Mouse (Mus musculus): ENCODE data around the gene Adh5. TPM values are rescaled to one million over a fixed set of nuclear protein-coding genes. Genes with fewer than 3 reads are reported as not detected.
"Not testable (repeated sequence)": the region's sequence is repeated elsewhere in the genome, so short reads cannot be mapped to it uniquely, and the experiment has no call there.

Gene Adh5
- total RNA-seq, 2 experiments from 2014 or later, result 55.9 to 57.2 TPM

DNA sequence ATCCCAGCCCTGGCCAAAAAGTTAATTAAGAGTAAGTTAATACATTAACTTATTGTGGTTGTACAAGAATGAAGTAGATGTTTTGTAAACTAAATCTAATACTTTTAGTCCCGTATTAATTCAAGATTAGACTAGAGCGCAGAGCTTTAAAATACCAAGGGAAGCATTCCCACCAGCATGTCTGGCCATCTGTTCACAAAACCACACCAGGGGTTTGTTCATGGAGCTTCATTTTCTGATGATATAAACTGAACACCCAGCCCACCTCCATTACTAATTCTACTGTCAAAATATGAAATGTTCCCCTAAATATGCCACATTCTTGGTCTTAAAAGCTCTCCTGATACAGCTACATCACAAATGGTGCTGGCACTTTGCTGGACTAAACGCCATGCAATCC, 15.5 kb downstream of the Adh5 start:
- no peak for DNase-seq

DNA sequence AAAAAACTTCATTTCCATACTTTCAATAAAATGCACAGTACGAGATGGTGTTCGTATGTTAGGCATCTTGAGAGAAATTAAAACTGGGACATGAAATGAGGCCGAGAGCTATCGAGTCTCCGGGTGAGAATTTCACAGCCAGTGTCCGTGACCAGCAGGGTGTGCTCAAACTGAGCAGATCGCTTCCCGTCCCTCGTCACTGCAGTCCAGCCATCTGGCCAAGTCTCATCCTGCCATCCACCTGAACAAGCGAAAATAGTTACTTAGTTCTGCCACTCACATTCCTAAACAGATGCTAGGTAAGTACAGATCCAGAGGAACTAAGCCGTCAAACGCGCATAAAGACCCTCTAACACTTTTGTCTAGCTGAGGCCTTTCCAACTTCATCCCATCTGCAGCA, 17.4 kb downstream of the Adh5 start:
- no peak for DNase-seq

DNA sequence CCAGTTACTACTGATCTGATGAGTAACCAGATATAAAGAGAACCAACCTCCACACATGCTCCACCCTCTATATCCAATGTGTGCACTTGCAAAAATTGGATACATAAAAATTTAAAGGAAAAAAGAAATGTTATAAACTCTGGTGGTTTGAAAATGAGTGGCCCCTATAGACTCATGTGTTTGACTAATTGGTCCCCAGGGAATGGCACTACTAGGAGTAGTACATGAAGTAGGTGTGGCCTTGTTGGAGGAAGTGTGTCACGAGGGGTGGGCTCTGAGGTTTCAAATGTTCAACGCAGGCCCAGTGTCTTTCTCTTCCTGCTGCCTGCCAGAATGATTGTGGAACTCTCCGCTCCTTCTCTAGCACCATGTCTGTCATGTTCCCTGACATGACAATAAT, 18.9 kb downstream of the Adh5 start:
- no peak for DNase-seq

DNA sequence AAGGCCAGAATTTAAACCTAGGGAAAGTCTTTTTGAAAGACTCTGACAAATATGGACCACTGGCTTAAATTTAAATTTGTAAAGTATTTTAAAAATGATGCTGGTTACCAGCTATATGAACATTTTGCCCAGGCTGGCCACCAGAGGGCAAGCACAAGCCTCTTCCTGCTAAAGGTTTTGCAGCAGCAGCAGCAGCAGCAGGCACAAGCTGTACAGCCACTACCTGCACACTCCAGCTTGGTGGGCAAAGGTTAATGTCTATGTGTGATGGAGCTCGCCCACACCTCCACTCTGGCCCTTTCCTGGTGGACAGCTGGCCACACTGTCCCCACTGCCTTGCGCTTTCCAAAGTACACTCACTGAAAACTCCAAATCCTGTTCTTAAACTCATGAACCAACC, 20.2 kb downstream of the Adh5 start:
- DNase-seq, result no peak

DNA sequence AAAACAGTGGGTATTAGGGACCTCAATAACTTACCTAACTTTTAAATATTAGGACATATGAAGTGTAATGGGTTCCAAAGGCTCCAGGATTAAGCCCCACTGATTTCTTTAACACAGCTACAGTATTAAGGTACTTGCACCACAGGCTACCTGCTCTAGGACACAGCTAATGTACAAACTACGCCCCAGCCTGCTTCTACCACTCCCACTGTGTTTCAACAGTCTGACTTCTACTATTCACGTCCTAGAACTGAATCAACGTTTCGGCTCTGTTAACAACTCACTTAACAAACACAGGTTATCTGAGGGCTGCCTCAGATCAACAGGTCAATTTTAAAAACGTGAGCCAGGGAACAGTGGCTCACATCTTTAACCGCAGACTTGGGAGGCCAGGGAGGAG, 20.9 kb downstream of the Adh5 start:
- DNase-seq, result no peak

DNA sequence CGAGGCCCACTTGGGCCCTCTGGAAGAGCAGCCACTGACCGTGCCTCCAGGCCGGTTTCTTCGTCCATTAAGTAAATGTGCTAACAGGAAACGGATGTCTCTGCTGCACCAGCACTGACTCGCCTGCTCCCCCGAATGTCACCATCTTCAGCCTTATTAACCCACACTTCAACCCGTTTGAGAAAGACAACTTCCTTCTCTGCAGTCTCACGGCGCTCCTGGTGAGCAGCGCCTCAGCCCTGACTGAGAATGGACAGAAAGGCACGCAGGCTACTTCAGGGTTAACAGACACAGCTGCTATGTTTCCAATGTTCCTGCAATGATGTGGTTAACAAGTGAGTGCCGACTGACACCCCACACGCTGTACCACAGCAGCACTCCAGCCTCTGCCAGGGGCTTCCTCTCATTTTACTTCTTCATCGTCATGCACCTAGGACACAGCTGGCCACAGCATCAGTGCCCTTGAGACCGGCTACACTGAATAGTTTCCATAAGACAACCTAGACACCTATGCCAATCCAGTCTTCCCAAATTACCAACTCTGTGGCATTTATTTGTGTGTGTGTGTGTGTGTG, 21.8 kb downstream of the Adh5 start:
- no peak for DNase-seq

DNA sequence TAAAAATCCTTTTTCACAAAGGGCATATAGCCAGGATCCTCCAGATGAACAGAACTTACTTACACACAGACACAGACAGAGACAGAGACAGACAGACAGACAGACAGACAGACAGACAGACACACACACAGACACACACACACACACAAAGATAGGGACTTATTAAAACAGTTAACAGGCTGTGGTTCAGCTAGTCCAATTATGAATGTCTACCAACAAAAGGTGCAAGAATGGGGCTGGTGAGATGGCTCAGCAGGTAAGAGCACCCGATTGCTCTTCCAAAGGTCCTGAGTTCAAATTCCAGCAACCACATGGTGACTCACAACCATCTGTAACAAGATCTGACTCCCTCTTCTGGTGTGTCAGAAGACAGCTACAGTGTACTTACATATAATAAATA, 23.8 kb downstream of the Adh5 start:
- DNase-seq, result not testable (repeated sequence)

DNA sequence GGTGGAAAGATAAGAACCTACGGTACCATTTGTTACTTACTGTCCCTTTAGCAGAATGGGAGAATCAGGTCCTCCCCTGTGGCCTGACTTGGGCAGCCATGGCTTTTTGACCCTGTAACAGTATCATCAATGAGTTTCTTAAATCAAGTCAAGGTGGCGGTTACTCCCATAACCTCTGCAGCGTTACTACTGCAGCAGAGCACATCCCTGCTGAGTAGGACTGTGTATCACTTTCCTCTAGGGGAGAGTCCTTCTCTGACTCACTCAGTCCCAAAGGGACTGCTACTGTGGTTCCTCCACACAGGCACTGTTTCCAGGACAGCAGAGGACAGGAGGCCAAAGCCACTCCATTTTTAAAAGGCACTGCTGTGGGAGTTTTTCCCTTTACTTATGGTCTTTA, 28.2 kb downstream of the Adh5 start:
- no peak for DNase-seq

DNA sequence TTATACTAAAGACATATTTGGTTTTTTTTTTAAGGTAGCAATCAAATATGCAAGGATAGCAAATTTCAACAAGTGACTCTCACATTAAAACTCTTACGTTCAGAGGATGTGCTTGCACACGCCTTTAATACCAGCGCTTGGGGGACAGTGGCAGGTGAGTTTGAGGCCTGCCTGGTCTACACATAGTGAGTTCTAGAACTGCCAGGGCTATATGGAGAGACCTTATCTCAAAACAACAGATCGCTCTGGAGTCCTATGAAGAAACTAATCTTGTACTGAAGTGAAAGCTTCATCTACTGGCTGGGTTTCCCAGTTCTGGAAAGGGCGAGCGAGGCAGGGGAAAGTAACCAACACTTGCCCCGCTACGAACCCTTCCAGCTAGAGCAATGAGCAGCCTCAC, 36.6 kb downstream of the Adh5 start:
- DNase-seq, result no peak

DNA sequence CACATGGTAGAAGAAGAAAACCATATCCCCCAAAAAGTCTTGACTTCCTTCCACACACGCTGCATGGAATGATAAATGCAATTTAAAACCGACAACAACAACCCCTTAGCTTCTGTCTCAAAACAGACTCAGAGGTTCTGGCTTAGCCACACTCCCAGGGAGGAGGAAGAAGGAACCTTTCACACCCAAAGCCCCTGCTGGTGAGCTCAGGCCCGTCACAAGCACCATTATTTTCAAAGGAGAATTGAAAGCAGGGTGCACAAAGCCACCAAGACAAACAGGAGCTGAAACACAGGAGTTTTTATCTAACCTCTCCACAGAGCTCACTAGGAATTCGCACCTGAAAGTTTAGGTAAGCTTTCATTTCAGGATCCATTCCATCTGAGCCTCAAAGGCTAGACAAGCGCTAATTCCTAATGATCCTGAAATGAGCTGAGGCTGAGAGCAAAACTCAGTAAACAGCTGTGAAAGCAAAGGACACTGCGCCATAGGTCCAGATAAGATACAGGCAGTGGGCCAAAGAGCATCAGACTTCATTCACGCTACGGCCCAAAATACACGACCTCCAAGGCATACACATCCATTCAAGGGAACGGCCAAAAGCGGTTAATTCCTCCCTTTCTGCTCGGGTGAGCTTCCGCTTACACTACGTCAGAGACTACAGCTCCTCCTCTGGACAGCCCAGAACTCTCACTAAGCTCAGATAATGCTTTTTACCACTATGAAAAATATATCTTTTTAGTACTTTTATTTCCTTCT, 38.8 kb downstream of the Adh5 start:
- DNase-seq, result no peak

DNA sequence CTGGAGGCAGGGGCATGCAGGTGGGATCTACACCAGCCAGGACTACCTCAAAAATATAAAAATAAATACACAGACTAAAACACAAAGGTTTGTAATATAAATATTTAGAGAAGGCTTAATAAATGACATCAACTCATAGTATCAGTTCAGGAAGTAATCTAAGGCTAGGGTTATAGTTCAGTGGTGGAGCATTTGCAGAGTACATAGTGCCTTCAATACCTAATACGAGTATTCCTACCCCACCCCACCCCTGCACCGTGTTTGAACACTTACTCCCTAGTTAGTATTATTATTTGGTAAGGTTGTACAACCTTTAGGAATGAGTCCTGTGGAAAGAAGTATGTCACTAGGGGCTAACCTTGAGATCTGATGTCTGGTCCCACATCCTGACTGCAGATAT, 40.3 kb downstream of the Adh5 start:
- DNase-seq, result no peak

DNA sequence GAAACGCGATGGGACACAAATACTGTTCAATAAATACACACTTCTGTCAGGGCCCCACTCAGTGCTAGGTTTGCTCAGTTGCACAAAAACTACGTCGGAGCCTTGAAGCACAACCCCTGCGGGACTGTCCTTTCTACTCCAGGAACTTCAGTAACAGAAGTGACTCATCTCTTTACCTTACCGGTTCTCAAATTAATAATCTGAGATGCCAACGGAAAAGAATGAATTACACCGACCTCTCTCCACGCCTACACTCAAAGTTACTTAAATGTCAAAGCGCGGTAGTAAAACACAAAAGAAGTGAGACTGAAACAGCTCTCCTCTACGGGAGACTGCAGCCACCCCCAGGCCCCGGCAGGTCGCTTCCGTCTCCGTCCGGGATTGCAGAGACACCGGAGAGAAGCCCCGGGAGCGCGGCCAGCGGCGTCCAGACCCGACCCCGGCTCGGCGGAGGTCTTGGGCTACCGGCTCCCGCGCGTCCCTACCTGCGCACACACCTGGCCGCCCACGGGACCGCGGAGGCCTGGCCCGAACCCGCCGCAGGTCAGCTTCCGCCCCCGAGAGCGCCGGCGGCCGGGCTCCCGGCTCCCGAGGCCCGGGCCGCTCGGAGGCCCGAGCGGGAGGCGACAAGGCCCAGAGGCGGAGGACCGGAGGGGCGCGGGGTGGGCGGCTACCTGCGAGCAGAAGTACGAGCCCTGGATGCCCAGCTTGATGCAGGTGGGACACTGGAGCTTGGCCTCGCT, 45.9 kb downstream of the Adh5 start:
- no peak for DNase-seq

DNA sequence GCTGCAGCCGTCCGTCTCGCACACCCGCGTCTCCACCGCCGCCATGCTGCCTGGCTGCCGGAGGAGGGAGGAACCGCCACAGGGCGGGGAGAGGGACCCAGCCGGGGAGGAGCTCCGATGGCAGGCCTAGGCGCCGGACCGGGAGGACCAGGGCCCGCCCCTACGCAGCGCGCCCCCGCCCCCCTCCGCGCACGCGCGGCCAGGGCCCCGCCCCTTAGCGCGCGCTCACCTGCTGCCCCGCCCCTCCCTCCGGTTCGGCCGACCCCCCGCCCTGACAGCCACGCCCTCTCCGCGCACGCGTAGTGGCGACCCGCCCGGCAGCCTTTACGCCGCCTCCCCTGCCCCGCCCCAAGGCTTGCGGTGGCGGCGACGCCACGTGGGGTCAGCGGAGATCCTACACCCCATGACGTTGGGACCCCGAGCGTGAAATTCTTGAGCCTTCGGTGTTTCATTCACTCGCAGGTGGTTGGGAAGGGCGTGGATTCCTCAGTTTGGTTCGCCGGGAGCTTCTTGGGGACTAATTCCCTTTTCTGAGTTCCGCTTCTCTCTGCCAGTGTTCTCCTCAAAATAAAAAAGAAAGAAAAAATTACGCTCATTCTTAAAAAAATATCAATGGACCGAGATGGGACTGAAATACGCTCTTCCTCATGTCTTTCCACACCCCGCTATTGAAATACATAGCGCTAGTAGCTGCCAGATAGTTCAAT, 46.6 kb downstream of the Adh5 start, which contains the start of gene Metap1:
Gene Metap1 (minus strand): TSS at position 189 of the 707 bp plus-strand sequence.
- peak; percentile 97 for DNase-seq

DNA sequence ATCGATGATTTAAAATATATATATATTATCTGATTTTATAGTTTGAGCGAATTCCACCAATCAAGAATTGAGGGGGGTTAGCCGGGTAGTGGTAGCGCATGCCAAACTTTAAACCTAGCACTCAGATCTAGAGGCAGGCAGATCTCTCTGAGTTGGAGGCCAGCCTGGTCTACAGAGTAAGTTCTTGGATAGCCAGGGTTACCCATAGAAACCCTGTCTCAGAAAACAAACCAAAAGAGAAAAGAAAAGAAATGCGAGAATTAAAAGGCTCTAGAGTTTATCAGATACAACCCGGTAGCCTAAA, 47.1 kb downstream of the Adh5 start:
- DNase-seq, result no peak

DNA sequence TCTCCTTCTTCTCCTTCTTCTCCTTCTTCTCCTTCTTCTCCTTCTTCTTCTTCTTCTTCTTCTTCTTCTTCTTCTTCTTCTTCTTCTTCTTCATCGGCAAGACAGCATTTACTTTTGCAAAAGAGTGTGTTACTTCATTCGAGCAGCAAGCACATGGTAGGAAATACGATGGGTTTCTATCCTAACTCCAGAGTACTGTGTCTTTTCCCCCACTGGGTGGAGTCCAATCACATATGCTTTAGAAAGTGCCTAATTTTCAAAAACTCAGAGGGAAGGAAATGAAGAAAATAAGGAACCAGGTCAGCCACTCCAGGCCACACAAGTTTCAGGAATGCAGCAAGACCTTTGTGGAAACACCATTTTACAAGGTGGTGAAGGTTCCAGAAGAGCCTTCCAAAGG, 50.8 kb downstream of the Adh5 start:
- no peak for DNase-seq

DNA sequence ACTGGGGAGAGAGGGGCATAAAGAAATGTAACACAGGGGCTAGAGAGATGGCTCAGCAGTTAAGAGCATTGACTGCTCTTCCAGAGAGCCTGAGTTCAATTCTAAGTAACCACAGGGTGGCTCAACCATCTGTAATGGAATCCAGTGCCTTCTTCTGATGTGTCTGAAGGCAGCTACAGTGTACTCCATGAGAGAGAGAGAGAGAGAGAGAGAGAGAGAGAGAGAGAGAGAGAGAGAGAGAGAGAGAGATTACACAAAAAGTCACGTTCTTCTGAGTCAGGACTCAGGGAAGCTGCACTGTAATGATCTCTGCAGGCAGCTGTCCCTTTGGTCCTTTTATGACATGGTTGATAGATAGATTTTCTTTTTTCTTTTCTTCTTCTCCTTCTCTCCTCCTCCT, 51.7 kb downstream of the Adh5 start:
- DNase-seq, result no peak

DNA sequence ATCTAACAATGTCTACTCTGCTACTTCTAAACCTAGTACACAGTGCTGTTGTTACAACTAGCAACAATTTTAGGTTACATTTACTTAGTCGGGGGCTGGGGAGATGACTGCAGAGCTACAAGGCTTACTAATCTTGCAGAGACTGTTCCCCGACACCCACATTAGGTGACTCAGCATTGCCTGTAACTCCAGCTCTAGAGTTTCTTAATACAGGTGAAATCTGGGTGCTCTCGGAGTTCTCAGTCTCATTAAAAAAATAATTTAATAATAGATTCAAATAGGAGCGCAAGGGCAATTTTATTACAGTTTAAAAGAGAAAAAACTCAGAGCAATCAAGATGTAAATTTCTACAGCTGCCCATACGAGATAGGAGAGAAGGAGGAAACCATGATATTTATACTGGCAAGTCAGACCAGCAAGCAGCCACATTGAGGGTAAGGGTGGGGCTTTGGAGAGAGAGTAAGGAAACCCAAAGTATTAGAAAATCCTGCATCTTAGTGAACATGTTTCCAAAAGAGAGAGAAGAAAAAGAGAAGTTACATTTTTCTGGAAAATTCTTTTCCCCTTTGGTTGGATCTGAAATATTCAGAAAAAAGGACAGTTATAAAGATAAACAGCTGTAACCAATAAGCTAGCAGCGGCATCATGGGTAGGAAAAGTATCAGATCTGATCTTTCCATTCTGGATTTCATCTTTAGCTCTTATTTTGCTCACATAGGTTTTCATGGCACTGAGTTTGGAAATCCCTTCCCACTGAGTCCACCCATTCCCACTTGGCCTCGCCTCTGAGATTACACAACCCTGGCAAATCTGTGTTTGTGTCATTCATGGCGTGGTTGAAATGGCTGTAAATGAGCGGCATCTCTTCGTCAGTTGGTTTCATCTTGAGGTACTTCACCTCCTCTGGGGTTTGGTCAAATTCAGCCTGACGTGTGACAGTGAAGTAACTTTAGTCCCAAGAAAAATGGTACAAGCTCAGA, 52.6 kb downstream of the Adh5 start:
- DNase-seq, result no peak

DNA sequence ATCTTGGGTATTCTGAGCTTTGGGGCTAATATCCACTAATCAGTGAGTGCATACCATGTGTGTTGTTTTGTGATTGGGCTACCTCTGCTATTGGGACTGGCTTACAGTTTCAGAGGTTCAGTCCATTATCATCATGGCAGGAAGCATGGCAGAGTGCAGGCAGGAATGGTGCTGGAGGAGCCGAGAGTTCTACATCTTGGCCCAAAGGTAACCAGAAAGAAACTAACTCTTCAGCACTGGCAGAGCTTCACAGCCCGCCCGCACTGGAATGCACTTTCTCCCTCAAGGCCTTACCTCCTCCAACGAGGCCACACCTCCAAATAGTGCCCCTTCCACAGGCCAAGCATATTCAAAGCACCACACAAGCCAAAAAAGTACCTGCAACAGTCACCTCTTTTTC, 55.8 kb downstream of the Adh5 start:
- DNase-seq, result no peak

DNA sequence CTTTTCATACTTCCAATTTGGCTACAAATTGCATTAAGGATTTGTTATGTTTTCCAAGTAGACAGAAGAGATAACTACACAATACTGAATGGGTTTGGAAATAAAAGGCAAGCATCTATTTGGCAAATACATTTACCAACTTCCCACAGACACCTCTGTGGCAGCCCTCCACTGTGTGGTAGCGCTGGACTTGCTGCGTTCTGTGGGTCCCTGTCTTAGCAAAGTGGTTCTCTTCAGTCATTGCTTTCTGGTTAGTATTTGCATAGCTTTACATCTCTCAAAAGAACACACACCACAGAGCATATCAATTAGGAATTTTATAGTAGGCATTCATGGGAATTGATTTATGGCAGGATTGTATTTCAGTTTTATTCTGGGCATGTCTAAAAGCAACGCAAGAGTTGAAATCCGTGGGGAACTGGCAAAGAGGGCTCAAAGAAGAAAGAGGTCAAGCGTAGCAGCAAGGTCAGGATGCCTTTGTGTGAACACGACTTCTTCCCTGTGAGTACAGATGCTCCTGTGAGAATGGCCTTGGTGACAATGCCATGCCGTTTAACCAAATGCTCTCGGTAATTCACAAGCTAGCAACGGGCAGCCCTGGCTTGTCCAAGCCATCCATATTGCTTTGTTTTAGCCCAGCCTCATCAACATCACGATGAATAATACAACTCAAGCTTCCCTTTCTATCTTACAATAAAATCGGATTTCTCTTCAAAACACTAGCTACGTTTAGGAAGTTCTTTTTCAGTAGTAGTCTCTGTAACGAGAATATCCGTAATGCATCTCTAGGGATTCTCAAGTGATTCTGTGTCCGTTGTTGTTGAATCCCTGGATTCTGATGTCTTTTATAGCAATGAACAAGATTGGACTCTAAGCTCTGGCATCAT, 57.2 kb downstream of the Adh5 start:
- DNase-seq, result no peak

DNA sequence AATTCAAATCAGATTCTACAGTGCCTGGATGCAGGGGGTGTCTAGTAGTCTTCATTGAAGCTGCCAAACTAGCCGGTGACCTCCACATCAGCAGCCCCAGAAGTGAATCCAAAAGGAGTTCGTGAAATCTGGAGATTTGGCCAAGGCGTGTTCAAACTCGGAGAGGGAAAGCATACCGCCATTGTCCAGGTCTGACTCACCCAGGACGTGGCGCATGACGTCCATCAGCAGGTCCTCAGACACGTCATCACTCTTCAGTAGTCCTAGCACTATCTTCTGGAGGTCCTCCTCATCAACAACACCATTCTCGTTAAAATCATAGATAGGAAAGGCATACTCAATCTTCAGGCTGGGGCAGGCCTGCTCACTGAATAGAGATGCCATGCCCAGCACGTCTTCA, 60.9 kb downstream of the Adh5 start:
- no peak for DNase-seq

Data from gastrocnemius, postnatal 25 days (tissue).